Mouse (Mus musculus): ENCODE results near the gene Timm44.
A peak's percentile ranks its signal among the peaks of the same experiment; 100 is the strongest.

Gene Timm44

DNA sequence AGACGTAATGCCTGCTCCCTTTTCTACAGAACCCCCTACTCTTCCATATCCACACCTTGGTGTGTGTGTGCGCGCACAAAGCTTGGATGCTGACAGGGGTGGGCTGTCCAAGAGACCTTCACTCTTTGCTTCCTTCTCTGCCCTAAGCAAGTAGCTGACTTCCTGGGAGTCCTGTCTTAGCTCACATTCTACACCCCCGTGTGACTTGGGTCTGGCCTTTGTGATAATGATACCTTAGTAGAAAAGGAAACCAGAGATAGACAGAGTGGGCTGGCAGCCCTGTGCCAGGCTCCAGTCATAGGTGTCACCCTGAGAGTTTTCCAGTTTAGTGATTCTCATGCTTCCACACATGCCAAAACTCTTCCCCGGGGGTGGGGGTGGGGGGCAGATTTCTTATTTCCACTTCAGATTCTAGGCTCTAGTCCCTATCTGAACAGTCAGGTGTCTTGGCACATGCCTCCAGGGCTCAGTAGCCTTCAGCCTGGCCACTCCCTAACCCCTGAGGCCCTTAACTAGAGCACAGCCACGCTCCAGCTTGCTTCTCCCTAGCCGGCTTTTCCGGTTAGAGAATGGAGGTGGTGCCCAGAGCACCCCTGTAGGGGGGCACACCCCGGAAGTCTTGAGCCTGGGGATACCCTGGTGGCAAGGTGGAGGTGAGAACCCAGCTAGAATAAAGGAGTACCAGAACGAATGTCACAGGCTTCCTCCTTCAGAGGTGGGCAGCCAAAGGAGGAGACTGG, 44.9 kb downstream of the Timm44 start:
- DNase-seq, result no peak

GRCm38 (mm10) chr8:4229784-4230183, 45.9 kb downstream of the Timm44 start:
- no peak for DNase-seq

DNA sequence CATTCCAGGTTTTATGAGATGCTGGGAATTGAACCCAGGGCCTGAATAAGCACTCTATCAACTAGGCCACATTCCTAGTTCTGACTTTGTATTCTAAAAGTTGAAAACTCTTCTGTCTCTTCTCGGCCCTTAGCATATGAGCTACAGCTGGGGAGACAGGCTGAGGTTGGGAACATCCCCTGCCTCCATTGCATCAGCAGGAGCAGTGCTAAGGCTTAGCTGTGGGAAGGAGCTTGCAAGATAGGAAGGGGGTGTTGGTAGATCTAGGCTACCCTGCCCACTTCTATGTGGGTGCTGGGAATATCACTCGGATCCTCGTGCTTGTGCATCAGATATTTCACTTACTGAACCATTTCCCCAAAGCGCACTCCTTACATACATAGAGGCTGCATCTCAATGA, 47.8 kb downstream of the Timm44 start:
- DNase-seq, result no peak

DNA sequence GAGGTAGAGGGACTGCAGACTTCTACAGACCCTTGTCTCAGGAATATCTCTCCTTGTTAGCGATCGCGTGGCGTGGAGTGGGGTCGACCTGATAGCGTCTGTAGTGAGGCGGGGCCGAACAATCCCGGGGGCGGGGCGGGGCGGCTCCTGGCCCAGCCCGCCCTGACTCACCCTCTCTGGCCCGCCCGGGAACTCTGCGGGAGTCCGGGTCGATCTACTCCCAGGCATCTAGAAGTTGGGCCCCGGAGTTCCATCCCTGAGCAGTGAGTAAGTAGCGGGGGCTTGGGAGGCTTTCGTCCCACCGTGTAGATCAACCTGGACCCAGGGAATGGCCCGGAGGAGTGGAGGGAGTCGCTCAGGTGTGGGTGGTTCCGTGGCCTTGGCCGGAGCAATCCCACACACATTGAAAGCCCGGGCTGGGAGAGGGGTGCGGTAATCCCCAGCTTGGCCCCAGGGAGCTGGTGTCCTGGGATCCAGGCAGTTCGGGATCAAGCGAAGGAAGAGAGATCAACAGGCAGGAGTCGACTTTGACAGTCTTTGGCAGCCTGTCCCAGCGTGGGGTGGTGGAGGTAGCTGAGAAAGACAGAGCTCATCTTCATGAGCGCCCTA, 48.9 kb downstream of the Timm44 start, which contains the start of gene Lrrc8e:
Lrrc8e (plus strand) TSS at position 89 of the 609 bp plus-strand sequence.
- no peak for DNase-seq

- no peak for DNase-seq
Observed at GRCm38 (mm10) chr8:4226323-4226722, 49.4 kb downstream of the Timm44 start.

- DNase-seq, result no peak
Observed at GRCm38 (mm10) chr8:4222059-4222458, 53.7 kb downstream of the Timm44 start.

- no peak for DNase-seq
Observed at GRCm38 (mm10) chr8:4219617-4220016, 56.1 kb downstream of the Timm44 start.

- DNase-seq, result no peak
Observed at GRCm38 (mm10) chr8:4216791-4217621, 58.7 kb downstream of the Timm44 start, which contains the start of gene Prr36. Gene Prr36 (minus strand): TSS chr8:4217459.

GRCm38 (mm10) chr8:4216296-4216695, 59.4 kb downstream of the Timm44 start:
- DNase-seq, result no peak

GRCm38 (mm10) chr8:4214006-4214980, 61.4 kb downstream of the Timm44 start:
- peak; percentile 43 for DNase-seq

- DNase-seq, result peak; percentile 44
Observed at GRCm38 (mm10) chr8:4213210-4214005, 62.3 kb downstream of the Timm44 start.

- DNase-seq, result no peak
Observed at GRCm38 (mm10) chr8:4212809-4213209, 62.9 kb downstream of the Timm44 start.

DNA sequence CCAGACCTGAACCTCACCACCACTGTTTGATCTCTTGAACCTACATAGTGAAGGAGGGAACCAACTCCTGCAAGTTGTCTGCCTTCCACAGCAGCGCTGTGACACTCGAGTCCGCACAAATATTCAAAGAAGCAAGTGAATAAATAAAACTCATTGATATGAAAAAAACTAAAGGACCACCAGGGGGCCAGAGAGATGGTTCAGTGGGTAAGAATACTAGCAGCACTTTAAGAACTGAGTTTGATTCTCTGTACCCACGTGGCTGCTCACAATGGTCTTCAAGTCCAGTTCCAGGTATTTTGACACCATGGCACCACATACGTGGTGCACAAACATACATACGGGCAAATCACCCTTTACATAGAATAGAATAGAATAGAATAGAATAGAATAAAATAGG, 64.6 kb downstream of the Timm44 start:
- DNase-seq, result no peak
